Mouse (Mus musculus) liver, embryonic 16.5 days (tissue): ENCODE results near the gene Syce3. TPM values are rescaled to one million over a fixed set of nuclear protein-coding genes. Genes with fewer than 3 reads are reported as not detected.
A peak's percentile ranks its signal among the peaks of the same experiment; 100 is the strongest.

Experiments used
- ATAC-seq: fragments of 200-750 bp; cut with Nextera tagmentation; 2 replicates; pipeline ENCODE4 v1.8.0; 2017; ENCODE audit warnings: low read depth, mild to moderate bottlenecking, moderate number of reproducible peaks, moderate library complexity
- H3K27ac ChIP-seq: fragments of 300-500 bp; sonication (generic); 2 replicates; pipeline ENCODE4 v1.5.1; 2014; ENCODE audit warnings: mild to moderate bottlenecking, low read length
- H3K27me3 ChIP-seq: fragments of 300-500 bp; sonication (generic); 2 replicates; pipeline ENCODE4 v1.6.1; 2014; ENCODE audit warnings: low read depth, low read length, mixed read lengths; ENCODE audit not compliant: control insufficient read depth, insufficient read depth
- H3K36me3 ChIP-seq: fragments of 300-500 bp; sonication (generic); 2 replicates; pipeline ENCODE4 v1.6.1; 2014; ENCODE audit warnings: mild to moderate bottlenecking; ENCODE audit not compliant: control insufficient read depth, insufficient read depth
- H3K4me1 ChIP-seq: fragments of 300-500 bp; sonication (generic); 2 replicates; pipeline ENCODE4 v1.6.1; 2014; ENCODE audit warnings: low read depth, low read length, mixed read lengths; ENCODE audit not compliant: control insufficient read depth
- H3K4me2 ChIP-seq: fragments of 300-500 bp; sonication (generic); 2 replicates; pipeline ENCODE4 v1.6.1; 2014; ENCODE audit warnings: low read depth, low read length, mixed read lengths
- H3K4me3 ChIP-seq: fragments of 300-500 bp; sonication (generic); 2 replicates; pipeline ENCODE4 v1.5.1; 2014; ENCODE audit warnings: low read depth, mild to moderate bottlenecking, low read length
- H3K9ac ChIP-seq: fragments of 300-500 bp; sonication (generic); 2 replicates; pipeline ENCODE4 v1.6.1; 2014; ENCODE audit warnings: low read depth, low read length
- H3K9me3 ChIP-seq: fragments of 300-500 bp; sonication (generic); replicated peaks from 2 replicates; pipeline ENCODE4 v1.6.1; 2016; ENCODE audit warnings: low read length; ENCODE audit not compliant: control insufficient read depth
- WGBS: fragments of 180-500 bp; shearing (Covaris S2); extraction: QIAGEN DNeasy Blood & Tissue Kit; methylation state at CpG from one replicate; pipeline ENCODE4 v1.1.7; 2014; ENCODE audit not compliant: insufficient replicate concordance; 5-methylcytosine and 5-hydroxymethylcytosine counted together
- polyA plus RNA-seq: library from polyadenylated mRNA; unstranded; fragments of >200 nt; fragmentation: Nextera tagmentation; extraction: Ambion mirVana; gene quantifications from 2 replicates; pipeline ENCODE4 v1.2.1, GENCODE M21; 2015

The Syce3 gene
- polyA plus RNA-seq, 1 experiment from 2014 or later: not detected

DNA sequence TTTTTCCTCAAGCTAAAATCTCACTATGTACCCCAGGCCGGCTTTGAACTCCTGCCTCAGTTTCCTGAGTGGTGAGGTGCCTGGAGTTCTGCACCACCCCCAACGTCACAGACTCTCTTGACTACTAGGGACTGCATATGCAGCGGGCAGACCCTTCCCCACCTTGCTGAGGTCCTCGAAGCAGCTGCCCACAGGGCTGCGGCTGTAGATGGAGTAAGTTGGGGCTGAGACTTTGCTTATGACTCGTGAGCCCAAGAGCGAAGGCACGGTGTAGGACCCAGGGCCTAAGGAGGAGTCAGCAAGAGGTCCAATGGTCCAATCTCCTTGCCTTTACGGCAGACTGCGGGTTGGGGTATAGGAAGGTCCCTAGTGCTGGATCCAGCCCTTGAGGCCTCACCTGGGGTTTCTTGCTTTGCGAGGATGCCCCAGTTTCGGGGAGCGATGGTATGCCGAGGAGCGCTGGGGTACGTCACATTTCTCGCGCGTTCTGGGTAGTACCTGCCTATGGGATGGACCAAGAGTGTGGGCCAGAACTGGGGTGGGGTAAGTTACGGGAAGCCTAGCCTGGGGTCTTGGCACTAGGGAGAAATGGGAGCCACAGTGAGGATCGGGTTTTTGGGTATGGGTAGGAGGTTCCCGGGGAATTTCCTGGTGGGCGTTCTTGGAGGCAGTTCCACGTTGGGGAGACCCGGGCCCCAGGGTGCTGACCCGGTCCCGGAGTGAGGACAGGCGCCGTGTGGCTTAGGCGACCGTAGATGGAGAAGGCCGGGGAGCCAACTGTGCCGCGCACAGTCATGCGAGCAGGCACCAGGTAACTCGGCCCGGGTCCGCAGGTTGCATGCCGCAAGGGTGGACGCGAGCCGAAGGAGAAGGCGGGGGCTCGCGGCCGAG, 32.1 kb downstream of the Syce3 start:
- Histone ChIP-seq H3K9ac (peak overlapping the region; percentile 45; the same call in 1 of the 2 replicates), H3K4me3 (peak overlapping the region; percentile 52), H3K27ac (no peak overlapping the region), H3K9me3 (no peaks in the 10 kb centered on the region), H3K4me1 (peaks cover 29% of the 10 kb centered on the region), H3K36me3 (no peaks in the 10 kb centered on the region), H3K4me2 (peak overlapping the region; percentile 71), H3K27me3 (peaks cover 34% of the 10 kb centered on the region)
- ATAC-seq: no peak
- WGBS: 19% methylated on average over 46 of the region's 46 CpGs

GRCm38 (mm10) chr15:89377362-89377761, 32.9 kb downstream of the Syce3 start:
- no peak overlapping the region for H3K27ac ChIP-seq
- peaks cover 34% of the 10 kb centered on the region for H3K4me1 ChIP-seq
- no peak overlapping the region for H3K9ac ChIP-seq
- ATAC-seq: no peak
- H3K36me3 ChIP-seq: peaks cover 3% of the 10 kb centered on the region
- no peaks in the 10 kb centered on the region for H3K9me3 ChIP-seq
- 14% methylated on average over 18 of the region's 18 CpGs for WGBS
- no peak overlapping the region for H3K4me3 ChIP-seq
- no peak overlapping the region for H3K4me2 ChIP-seq
- peaks cover 34% of the 10 kb centered on the region for H3K27me3 ChIP-seq

DNA sequence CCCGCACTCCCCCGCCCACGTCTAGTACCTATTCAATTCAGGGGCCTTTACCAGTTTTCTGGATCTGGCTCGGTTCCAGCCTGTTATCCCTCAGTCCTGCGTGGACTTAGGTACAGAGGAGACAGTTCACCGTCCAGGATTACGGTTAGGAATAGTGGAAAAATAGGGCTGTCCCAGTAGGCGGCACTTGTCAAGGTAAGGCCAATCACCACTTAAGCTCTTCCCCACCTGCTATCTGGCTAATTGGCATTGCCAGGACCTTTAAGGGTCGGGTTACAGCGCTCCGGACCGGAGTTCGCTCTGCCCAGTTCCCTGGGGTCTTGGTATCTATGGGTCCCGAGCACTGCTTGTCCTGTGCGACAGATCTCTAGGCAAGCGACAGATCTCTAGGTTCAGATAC, 33.3 kb downstream of the Syce3 start, which contains the start of gene Tymp:
Tymp (minus strand) TSS at position 83 of the 400 bp plus-strand sequence.
- no peak within 1 kb of the TSS for H3K4me3 ChIP-seq
- peaks cover 34% of the 10 kb centered on the region for H3K4me1 ChIP-seq
- 43% methylated on average over 16 of the region's 16 CpGs for WGBS
- no peak for ATAC-seq
- peaks cover 7% of the 10 kb centered on the region for H3K36me3 ChIP-seq
- no peak within 1 kb of the TSS for H3K27ac ChIP-seq
- no peak within 1 kb of the TSS for H3K4me2 ChIP-seq
- H3K9me3 ChIP-seq: no peaks in the 10 kb centered on the region
- peaks cover 34% of the 10 kb centered on the region for H3K27me3 ChIP-seq
- H3K9ac ChIP-seq: no peak within 1 kb of the TSS

DNA sequence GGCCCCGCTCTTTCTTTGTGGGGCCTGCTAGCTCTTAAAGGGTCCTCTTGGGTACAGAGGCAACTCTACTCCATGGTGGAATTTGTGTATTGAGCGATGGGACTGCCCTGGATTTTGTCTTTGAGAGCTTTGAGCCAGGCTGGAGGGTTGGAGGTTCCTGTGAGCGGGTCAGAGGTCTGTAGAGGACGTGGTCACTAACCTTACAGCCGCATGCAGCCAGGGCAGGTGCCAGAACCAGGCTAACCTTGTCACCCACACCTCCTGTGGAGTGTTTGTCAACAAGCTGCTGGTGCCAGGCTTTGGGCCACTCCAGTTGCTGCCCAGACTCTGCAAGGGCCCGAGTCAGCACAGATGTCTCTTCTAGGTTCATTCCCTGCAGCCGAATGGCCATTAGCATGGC, 34.3 kb downstream of the Syce3 start:
- WGBS: 70% methylated on average over 7 of the region's 7 CpGs
- Histone ChIP-seq H3K27ac (no peak overlapping the region), H3K4me1 (peaks cover 34% of the 10 kb centered on the region)

GRCm38 (mm10) chr15:89374801-89375534, 35.3 kb downstream of the Syce3 start:
- Histone ChIP-seq H3K9ac (no peak overlapping the region), H3K4me2 (no peak overlapping the region), H3K4me3 (no peak overlapping the region), H3K4me1 (peaks cover 34% of the 10 kb centered on the region), H3K27me3 (peaks cover 34% of the 10 kb centered on the region), H3K27ac (no peak overlapping the region), H3K9me3 (no peaks in the 10 kb centered on the region), H3K36me3 (peaks cover 26% of the 10 kb centered on the region)
- ATAC-seq: no peak
- 79% methylated on average over 17 of the region's 17 CpGs for WGBS

More for the DNA sequence above, 34.3 kb downstream of the Syce3 start:
- peaks cover 15% of the 10 kb centered on the region for H3K36me3 ChIP-seq
- H3K27me3 ChIP-seq: peaks cover 34% of the 10 kb centered on the region
- H3K9ac ChIP-seq: no peak overlapping the region
- ATAC-seq: no peak
- H3K9me3 ChIP-seq: no peaks in the 10 kb centered on the region
- H3K4me2 ChIP-seq: no peak overlapping the region
- H3K4me3 ChIP-seq: no peak overlapping the region

DNA sequence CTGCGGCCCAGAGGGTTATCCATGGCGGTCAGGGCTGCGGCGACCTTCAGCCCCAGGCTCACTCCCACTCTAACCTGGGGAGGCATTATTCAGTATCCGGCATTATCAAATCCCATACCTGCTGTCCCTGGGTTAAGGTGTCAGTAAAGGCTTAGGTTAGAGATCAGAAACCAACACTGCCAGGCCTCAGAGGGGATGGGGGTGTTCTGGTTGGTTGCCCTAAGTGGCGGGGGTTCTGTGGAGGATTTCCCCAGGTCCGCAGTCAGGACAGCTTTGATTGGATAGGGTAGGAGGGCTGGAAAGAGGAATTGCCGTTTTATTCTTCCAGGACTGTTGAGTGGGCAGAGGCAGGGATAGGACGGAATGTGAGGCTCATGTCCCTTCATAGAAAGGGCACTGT, 36.0 kb downstream of the Syce3 start:
- Histone ChIP-seq H3K4me2 (peak overlapping the region; percentile 100), H3K9me3 (no peaks in the 10 kb centered on the region), H3K36me3 (peaks cover 32% of the 10 kb centered on the region), H3K27ac (peak overlapping the region; percentile 90; the same call in 1 of the 2 replicates), H3K4me1 (peaks cover 31% of the 10 kb centered on the region), H3K4me3 (peak overlapping the region; percentile 82), H3K9ac (peak overlapping the region; percentile 80), H3K27me3 (peaks cover 31% of the 10 kb centered on the region)
- no peak for ATAC-seq
- 57% methylated on average over 9 of the region's 9 CpGs for WGBS

DNA sequence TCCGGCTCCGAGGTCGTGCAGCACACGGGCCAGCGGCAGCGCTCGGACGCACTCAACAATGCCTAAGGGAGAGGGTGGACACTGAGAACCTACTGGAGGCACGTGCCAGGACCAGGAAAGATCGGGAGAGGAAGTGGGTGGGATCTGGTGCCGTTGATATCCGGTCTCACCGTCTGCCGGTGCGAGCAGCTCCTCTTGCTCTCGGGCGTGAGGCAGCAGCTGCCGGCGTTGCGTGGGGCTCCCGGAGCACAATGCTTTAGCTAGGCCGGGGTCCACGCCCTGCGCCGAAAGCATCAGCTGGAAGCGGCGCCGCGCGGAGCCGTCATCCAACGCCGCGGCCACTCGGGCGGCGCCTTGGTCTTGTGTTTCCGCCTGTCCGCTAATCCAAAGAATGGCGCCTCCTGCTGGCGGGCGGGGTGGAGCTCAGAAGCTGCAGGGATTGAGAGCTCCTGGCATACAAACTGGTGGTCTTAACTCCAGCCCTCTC, 36.5 kb downstream of the Syce3 start, which contains the start of gene Sco2:
Sco2 (minus strand) TSS at position 85 of the 487 bp plus-strand sequence.
- H3K4me2 ChIP-seq: peak within 1 kb of the TSS; percentile 100
- peak within 1 kb of the TSS; percentile 82 for H3K4me3 ChIP-seq
- WGBS: under 1% methylated on average over 42 of the region's 42 CpGs
- peak within 1 kb of the TSS; percentile 90 for H3K27ac ChIP-seq
- peaks cover 26% of the 10 kb centered on the region for H3K27me3 ChIP-seq
- no peaks in the 10 kb centered on the region for H3K9me3 ChIP-seq
- peak; percentile 70 for ATAC-seq
- peak within 1 kb of the TSS; percentile 80 for H3K9ac ChIP-seq
- peaks cover 26% of the 10 kb centered on the region for H3K4me1 ChIP-seq
- peaks cover 38% of the 10 kb centered on the region for H3K36me3 ChIP-seq

- Histone ChIP-seq H3K4me2 (peak overlapping the region; percentile 100), H3K36me3 (peaks cover 44% of the 10 kb centered on the region), H3K4me3 (peak overlapping the region; percentile 82), H3K4me1 (peaks cover 20% of the 10 kb centered on the region), H3K27me3 (peaks cover 19% of the 10 kb centered on the region), H3K9me3 (no peaks in the 10 kb centered on the region), H3K9ac (peak overlapping the region; percentile 80), H3K27ac (peak overlapping the region; percentile 90)
- peak; percentile 85 for ATAC-seq
- WGBS: 2% methylated on average over 35 of the region's 35 CpGs
These were observed 37.1 kb downstream of the Syce3 start for GRCm38 (mm10) chr15:89373027-89373761.
